Mouse (Mus musculus) heart, embryonic 16.5 days (tissue): ENCODE data around the gene Fes. TPM values are rescaled to one million over a fixed set of nuclear protein-coding genes. Genes with fewer than 3 reads are reported as not detected.

ENCODE experiments used
- ATAC-seq: fragments of 200-750 bp; cut with Nextera tagmentation; replicated peaks from 2 replicates; pipeline ENCODE4 v1.8.0; 2017; ENCODE audit warnings: moderate number of reproducible peaks; ENCODE audit not compliant: insufficient read depth, low FRiP score; ENCODE audit errors: extremely low read depth
- H3K27ac ChIP-seq: fragments of 300-500 bp; sonication (generic); 2 replicates; pipeline ENCODE4 v1.5.1; 2014; ENCODE audit warnings: mild to moderate bottlenecking, low read length, control low read depth, moderate library complexity
- H3K27me3 ChIP-seq: fragments of 300-500 bp; sonication (generic); 2 replicates; pipeline ENCODE4 v1.6.1; 2014; ENCODE audit warnings: low read length, mixed read lengths; ENCODE audit not compliant: control insufficient read depth, insufficient read depth
- H3K36me3 ChIP-seq: fragments of 300-500 bp; sonication (generic); 2 replicates; pipeline ENCODE4 v1.6.1; 2014; ENCODE audit not compliant: control insufficient read depth, insufficient read depth
- H3K4me1 ChIP-seq: fragments of 300-500 bp; sonication (generic); 2 replicates; pipeline ENCODE4 v1.6.1; 2014; ENCODE audit warnings: low read length, mixed read lengths; ENCODE audit not compliant: control insufficient read depth, insufficient read depth
- H3K4me2 ChIP-seq: fragments of 300-500 bp; sonication (generic); 2 replicates; pipeline ENCODE4 v1.6.1; 2014; ENCODE audit warnings: low read depth, mild to moderate bottlenecking, control low read depth, low read length
- H3K4me3 ChIP-seq: fragments of 300-500 bp; sonication (generic); 2 replicates; pipeline ENCODE4 v1.5.1; 2014; ENCODE audit warnings: mild to moderate bottlenecking, control low read depth, low read length
- H3K9ac ChIP-seq: fragments of 300-500 bp; sonication (generic); 2 replicates; pipeline ENCODE4 v1.6.1; 2014; ENCODE audit warnings: low read length, control low read depth
- H3K9me3 ChIP-seq: fragments of 300-500 bp; sonication (generic); replicated peaks from 2 replicates; pipeline ENCODE4 v1.6.1; 2016; ENCODE audit warnings: low read length; ENCODE audit not compliant: control insufficient read depth
- WGBS: fragments of 180-500 bp; shearing (Covaris S2); extraction: QIAGEN DNeasy Blood & Tissue Kit; methylation state at CpG from one replicate; pipeline ENCODE4 v1.1.7; 2014; 5-methylcytosine and 5-hydroxymethylcytosine counted together
- polyA plus RNA-seq: library from polyadenylated mRNA; unstranded; fragments of >200 nt; fragmentation: Nextera tagmentation; extraction: Ambion mirVana; gene quantifications from 2 replicates; pipeline ENCODE4 v1.2.1, GENCODE M21; 2015

The Fes gene
- polyA plus RNA-seq, 1 experiment from 2014 or later: 14.1 TPM

DNA sequence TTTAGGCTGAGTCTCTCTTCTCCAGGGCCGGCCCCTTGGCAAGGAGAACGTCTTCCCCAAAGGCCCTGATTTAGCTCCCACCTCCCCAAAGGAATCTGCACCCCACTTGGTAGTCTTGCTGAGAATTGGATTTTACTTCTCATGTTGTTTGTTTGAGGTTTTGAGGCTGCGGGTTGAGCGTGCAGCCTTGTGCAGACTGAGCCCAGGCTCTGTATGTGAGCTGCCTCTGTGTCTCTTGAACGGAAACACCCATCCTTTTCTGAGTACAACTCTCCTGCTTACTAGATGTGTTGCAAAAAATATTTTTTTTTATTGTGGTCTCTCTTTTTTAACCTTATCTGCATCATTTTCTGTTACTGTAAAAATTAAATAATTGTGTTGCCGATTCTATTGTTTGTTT lies 33.8 kb upstream of the Fes start:
- Histone ChIP-seq H3K36me3 (no peaks in the 10 kb centered on the region), H3K9me3 (peaks cover 2% of the 10 kb centered on the region; the same call in 1 of the 2 replicates), H3K4me2 (no peak overlapping the region), H3K27ac (no peak overlapping the region), H3K4me1 (peaks cover 11% of the 10 kb centered on the region), H3K4me3 (no peak overlapping the region), H3K27me3 (no peaks in the 10 kb centered on the region), H3K9ac (no peak overlapping the region)
- 89% methylated on average over 6 of the region's 6 CpGs for WGBS
- ATAC-seq: no peak

- WGBS: 76% methylated on average over 4 of the region's 4 CpGs
- H3K27me3 ChIP-seq: no peaks in the 10 kb centered on the region
These were observed 32.8 kb upstream of the Fes start for GRCm38 (mm10) chr7:80420586-80420985.

DNA sequence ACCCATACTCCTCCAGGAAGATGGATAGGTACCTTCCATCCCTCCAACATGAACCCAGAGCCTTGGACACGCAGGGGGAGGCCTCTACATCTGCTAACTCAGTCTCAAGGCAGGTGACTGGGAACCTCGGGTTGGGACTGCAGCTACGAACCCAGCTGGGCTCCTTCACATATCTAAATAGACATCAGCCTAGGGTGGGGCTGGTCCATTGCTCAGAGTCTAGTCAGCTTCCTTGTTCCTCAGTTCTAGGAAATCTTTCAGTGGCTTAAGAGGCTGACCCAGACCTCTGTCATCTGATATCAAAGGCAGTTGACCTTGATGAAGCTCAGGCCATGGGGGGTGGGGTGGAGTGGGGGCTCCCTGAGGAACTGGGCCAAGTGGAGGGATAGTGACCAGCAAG lies 31.5 kb upstream of the Fes start:
- H3K36me3 ChIP-seq: no peaks in the 10 kb centered on the region
- no peak for ATAC-seq
- WGBS: 46% methylated on average over 3 of the region's 3 CpGs
- H3K27me3 ChIP-seq: no peaks in the 10 kb centered on the region
- no peak overlapping the region for H3K9ac ChIP-seq
- no peaks in the 10 kb centered on the region for H3K9me3 ChIP-seq
- no peak overlapping the region for H3K4me3 ChIP-seq
- no peak overlapping the region for H3K4me2 ChIP-seq
- peaks cover 12% of the 10 kb centered on the region for H3K4me1 ChIP-seq
- no peak overlapping the region for H3K27ac ChIP-seq

More at GRCm38 (mm10) chr7:80420586-80420985, 32.8 kb upstream of the Fes start:
- Histone ChIP-seq H3K4me3 (no peak overlapping the region), H3K36me3 (no peaks in the 10 kb centered on the region), H3K9ac (no peak overlapping the region), H3K27ac (no peak overlapping the region), H3K4me2 (no peak overlapping the region), H3K4me1 (peaks cover 11% of the 10 kb centered on the region), H3K9me3 (peaks cover 2% of the 10 kb centered on the region; the same call in 1 of the 2 replicates)
- ATAC-seq: no peak

GRCm38 (mm10) chr7:80418036-80418435 lies 30.3 kb upstream of the Fes start:
- WGBS: 80% methylated on average over 3 of the region's 3 CpGs
- Histone ChIP-seq H3K4me3 (no peak overlapping the region), H3K9me3 (no peaks in the 10 kb centered on the region), H3K4me2 (no peak overlapping the region), H3K27ac (no peak overlapping the region), H3K9ac (no peak overlapping the region), H3K36me3 (no peaks in the 10 kb centered on the region), H3K4me1 (peaks cover 17% of the 10 kb centered on the region), H3K27me3 (no peaks in the 10 kb centered on the region)
- no peak for ATAC-seq

GRCm38 (mm10) chr7:80417601-80418000 lies 29.9 kb upstream of the Fes start:
- no peak for ATAC-seq
- Histone ChIP-seq H3K4me3 (no peak overlapping the region), H3K9me3 (no peaks in the 10 kb centered on the region), H3K9ac (no peak overlapping the region), H3K36me3 (no peaks in the 10 kb centered on the region), H3K4me1 (peaks cover 12% of the 10 kb centered on the region), H3K4me2 (no peak overlapping the region), H3K27ac (no peak overlapping the region), H3K27me3 (no peaks in the 10 kb centered on the region)

GRCm38 (mm10) chr7:80416969-80417368 lies 29.2 kb upstream of the Fes start:
- H3K27me3 ChIP-seq: no peaks in the 10 kb centered on the region
- no peak for ATAC-seq
- no peak overlapping the region for H3K27ac ChIP-seq
- WGBS: 56% methylated on average over 7 of the region's 7 CpGs
- no peak overlapping the region for H3K4me2 ChIP-seq
- no peaks in the 10 kb centered on the region for H3K9me3 ChIP-seq
- no peaks in the 10 kb centered on the region for H3K36me3 ChIP-seq
- no peak overlapping the region for H3K4me3 ChIP-seq
- no peak overlapping the region for H3K9ac ChIP-seq
- peaks cover 12% of the 10 kb centered on the region for H3K4me1 ChIP-seq

DNA sequence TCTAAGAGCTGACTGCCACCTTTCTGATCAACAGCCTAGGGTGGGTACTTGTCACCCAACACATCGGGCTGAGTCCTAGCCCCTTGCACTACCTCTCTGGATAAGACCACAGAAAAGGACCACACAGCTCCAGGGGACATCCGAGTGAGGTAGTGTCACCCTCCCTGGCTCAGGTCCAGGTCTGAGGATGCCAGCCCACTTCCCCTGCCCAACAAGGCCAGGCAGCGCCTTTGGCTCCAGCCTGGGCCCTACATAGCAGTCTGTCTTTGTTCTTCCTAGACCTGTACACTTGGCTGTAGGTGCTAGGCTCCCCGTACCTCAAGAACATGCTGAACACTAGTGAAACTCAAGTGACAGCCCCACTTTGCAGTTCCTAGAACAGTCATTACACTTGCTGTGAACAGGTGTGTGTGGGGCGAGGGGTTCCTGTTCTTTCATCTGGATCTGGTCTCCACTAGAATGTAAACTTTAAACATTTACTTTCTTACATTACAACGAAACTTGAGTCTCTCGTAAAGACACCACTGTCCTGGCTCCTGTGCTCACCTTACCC lies 26.6 kb upstream of the Fes start:
- Histone ChIP-seq H3K9ac (no peak overlapping the region), H3K27me3 (no peaks in the 10 kb centered on the region)
- 71% methylated on average over 7 of the region's 7 CpGs for WGBS

DNA sequence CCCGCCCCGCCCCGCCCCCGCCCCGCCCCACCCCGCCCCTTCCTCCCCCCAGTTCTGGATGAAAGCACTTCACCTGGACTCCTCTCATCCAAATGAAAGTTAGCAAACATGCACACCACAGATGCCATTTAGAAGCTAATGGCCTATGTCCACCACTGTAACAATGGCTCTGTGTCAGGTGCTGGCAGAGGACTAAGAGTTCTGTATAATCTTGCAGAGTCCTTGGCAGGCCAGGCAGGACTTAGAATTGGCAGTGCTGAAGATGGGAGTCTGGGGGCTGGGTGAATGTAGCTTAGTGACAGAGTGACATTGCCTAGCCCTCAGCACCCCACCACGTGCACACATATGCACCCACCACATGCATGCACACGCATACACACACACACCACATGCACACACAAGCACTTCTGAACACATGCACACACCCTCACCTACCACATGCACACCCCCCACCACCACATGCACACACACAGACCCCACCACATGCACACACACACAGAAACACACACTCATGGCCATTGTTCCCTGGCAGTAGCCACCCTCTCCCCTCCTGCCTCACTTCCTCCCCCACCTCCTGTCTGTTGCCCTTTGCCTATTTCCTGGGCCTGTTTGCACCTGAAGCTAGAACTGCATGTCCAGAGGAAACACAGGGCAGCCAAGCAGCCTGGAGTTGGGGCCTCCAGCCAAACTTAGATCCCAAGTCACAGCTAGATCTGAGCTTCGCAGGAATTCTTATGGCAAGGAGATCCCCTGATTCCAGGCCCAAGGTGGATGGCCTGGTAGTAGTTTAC lies 26.0 kb upstream of the Fes start:
- peaks cover 9% of the 10 kb centered on the region for H3K4me1 ChIP-seq
- no peak overlapping the region for H3K9ac ChIP-seq
- ATAC-seq: no peak
- no peak overlapping the region for H3K27ac ChIP-seq
- H3K4me2 ChIP-seq: no peak overlapping the region
- no peak overlapping the region for H3K4me3 ChIP-seq
- H3K36me3 ChIP-seq: no peaks in the 10 kb centered on the region
- no peaks in the 10 kb centered on the region for H3K9me3 ChIP-seq
- WGBS: 76% methylated on average over 9 of the region's 9 CpGs
- no peaks in the 10 kb centered on the region for H3K27me3 ChIP-seq

More for the DNA sequence above, 26.6 kb upstream of the Fes start:
- no peaks in the 10 kb centered on the region for H3K36me3 ChIP-seq
- no peaks in the 10 kb centered on the region for H3K9me3 ChIP-seq
- H3K27ac ChIP-seq: no peak overlapping the region
- H3K4me3 ChIP-seq: no peak overlapping the region
- ATAC-seq: no peak
- peaks cover 9% of the 10 kb centered on the region for H3K4me1 ChIP-seq
- no peak overlapping the region for H3K4me2 ChIP-seq

GRCm38 (mm10) chr7:80412781-80413180 lies 25.0 kb upstream of the Fes start:
- no peak for ATAC-seq
- 77% methylated on average over 5 of the region's 5 CpGs for WGBS
- peaks cover 9% of the 10 kb centered on the region for H3K4me1 ChIP-seq
- H3K4me2 ChIP-seq: no peak overlapping the region
- no peaks in the 10 kb centered on the region for H3K27me3 ChIP-seq
- H3K36me3 ChIP-seq: no peaks in the 10 kb centered on the region
- H3K9ac ChIP-seq: no peak overlapping the region
- no peak overlapping the region for H3K4me3 ChIP-seq
- H3K9me3 ChIP-seq: no peaks in the 10 kb centered on the region
- no peak overlapping the region for H3K27ac ChIP-seq
